Mouse (Mus musculus) heart, postnatal 0 days (tissue): Measurements from ENCODE around the gene Ogg1. TPM values are rescaled to one million over a fixed set of nuclear protein-coding genes. Genes with fewer than 3 reads are reported as not detected.

Experiments
- ATAC-seq: fragments of 200-750 bp; cut with Nextera tagmentation; 2 replicates; pipeline ENCODE4 v1.8.0; 2017; ENCODE audit warnings: low read depth, moderate number of reproducible peaks, moderate library complexity; ENCODE audit not compliant: insufficient read depth
- DNase-seq: peaks from one replicate; pipeline ENCODE4 v3.0.0-alpha.2; 2016; ENCODE audit warnings: low spot score
- H3K27ac ChIP-seq: fragments of 300-500 bp; sonication (generic); 2 replicates; pipeline ENCODE4 v1.5.1; 2014; ENCODE audit warnings: low read depth, mild to moderate bottlenecking
- H3K27me3 ChIP-seq: fragments of 300-500 bp; sonication (generic); 2 replicates; pipeline ENCODE4 v1.6.1; 2014; ENCODE audit warnings: low read length, mixed read lengths; ENCODE audit not compliant: control insufficient read depth, insufficient read depth
- H3K36me3 ChIP-seq: fragments of 300-500 bp; sonication (generic); replicated peaks from 2 replicates; pipeline ENCODE4 v1.6.1; 2014; ENCODE audit warnings: low read length, mixed read lengths; ENCODE audit not compliant: control insufficient read depth, insufficient read depth
- H3K4me1 ChIP-seq: fragments of 300-500 bp; sonication (generic); 2 replicates; pipeline ENCODE4 v1.6.1; 2014; ENCODE audit warnings: antibody characterized with exemption; ENCODE audit not compliant: control insufficient read depth, insufficient read depth
- H3K4me2 ChIP-seq: fragments of 300-500 bp; sonication (generic); 2 replicates; pipeline ENCODE4 v1.6.1; 2014; ENCODE audit warnings: low read depth, mild to moderate bottlenecking, low read length, moderate library complexity
- H3K4me3 ChIP-seq: fragments of 300-500 bp; sonication (generic); 2 replicates; pipeline ENCODE4 v1.5.1; 2014; ENCODE audit warnings: low read depth, low read length
- H3K9ac ChIP-seq: fragments of 300-500 bp; sonication (generic); replicated peaks from 2 replicates; pipeline ENCODE4 v1.6.1; 2014; ENCODE audit warnings: low read depth, low read length, mixed read lengths
- H3K9me3 ChIP-seq: fragments of 300-500 bp; sonication (generic); replicated peaks from 2 replicates; pipeline ENCODE4 v1.6.1; 2016; ENCODE audit warnings: low read length; ENCODE audit not compliant: control insufficient read depth
- CTCF ChIP-seq: IDR thresholded peaks from 2 replicates; pipeline ENCODE4 v1.5.1; 2016; ENCODE audit warnings: antibody characterized with exemption, control low read depth, low read depth
- EP300 ChIP-seq: IDR thresholded peaks from 2 replicates; pipeline ENCODE4 v1.6.1; 2016; ENCODE audit warnings: antibody characterized with exemption, low read depth
- WGBS: fragments of 180-500 bp; shearing (Covaris S2); extraction: QIAGEN DNeasy Blood & Tissue Kit; methylation state at CpG from one replicate; pipeline ENCODE4 v1.1.7; 2014; 5-methylcytosine and 5-hydroxymethylcytosine counted together
- polyA plus RNA-seq: library from polyadenylated mRNA; unstranded; fragments of >200 nt; fragmentation: Nextera tagmentation; extraction: Ambion mirVana; gene quantifications from 2 replicates; pipeline ENCODE4 v1.2.1, GENCODE M21; 2015
- total RNA-seq: library from RNA; depleted of rRNA; stranded (reverse); fragments of >200 nt; gene quantifications from 2 replicates; pipeline ENCODE4 v1.2.3, GENCODE M21; 2014; ENCODE audit warnings: low replicate concordance

Gene Ogg1
- total and polyA plus RNA-seq, 2 experiments from 2014 or later: 6.4 to 12.6 TPM

DNA sequence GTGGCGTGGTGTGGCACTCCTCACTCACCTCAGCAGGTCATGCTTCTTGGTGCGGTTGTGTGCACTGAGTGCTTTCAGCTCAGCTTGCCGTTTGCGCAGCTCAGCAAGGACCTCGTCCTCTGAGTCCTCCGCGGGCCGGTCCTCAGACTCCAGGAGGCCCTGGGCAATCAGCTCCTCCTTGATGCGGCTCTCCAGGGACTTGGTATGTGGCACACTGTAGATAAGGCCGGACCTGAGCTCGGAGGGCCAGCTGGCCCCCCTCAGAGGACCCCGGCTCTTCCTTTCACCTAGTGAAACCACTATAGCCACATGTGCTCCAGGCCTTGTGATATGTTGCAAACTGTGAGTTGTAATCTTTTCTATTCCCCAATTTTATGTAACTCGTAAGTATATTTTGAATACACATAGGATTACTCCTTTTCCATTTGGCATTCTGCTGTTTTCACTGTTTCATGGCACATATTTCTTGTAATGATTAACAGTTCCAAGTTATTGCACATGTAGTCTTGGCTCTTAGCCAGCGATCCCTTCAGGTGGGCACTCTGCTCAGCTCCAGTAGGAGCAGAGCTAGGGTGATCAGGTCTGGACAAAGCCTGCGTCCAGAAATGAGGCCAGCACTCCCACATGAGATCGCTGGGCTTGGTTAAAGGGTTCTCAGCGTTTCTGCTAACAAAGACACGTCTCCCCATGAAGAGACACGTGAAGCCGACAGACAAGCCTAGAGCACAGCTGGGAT is 43.6 kb downstream of the Ogg1 start:
- H3K4me2 ChIP-seq: no peak overlapping the region
- H3K4me3 ChIP-seq: no peak overlapping the region
- peaks cover 90% of the 10 kb centered on the region for H3K36me3 ChIP-seq
- no peak for ATAC-seq
- no peak overlapping the region for H3K9ac ChIP-seq
- H3K9me3 ChIP-seq: no peaks in the 10 kb centered on the region
- H3K27ac ChIP-seq: no peak overlapping the region
- H3K4me1 ChIP-seq: no peaks in the 10 kb centered on the region
- H3K27me3 ChIP-seq: no peaks in the 10 kb centered on the region
- WGBS: 88% methylated on average over 20 of the region's 20 CpGs
- no peak for DNase-seq
- TF ChIP-seq EP300 (no peak), CTCF (no peak)

DNA sequence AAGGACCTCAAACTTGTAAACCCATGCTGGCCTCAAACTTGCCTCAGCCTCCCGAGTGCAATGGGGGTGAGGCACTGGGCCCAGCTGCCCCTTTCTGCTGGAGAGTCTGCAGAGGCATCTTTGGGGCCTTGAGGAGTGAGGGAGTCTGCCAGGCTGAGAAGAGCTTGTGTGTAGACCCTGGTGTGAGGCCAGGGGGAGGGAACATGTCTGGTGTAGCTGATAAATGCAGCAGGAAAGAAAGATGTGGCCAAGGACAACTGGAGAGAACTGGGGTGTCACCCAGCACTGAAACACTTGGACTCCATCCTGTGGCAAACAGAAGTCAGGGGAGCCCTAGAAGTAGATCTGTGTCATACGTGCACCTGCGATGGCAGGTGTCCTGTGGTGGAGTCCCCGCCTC is 46.7 kb downstream of the Ogg1 start:
- Histone ChIP-seq H3K9ac (no peak overlapping the region), H3K4me3 (no peak overlapping the region), H3K4me2 (no peak overlapping the region), H3K36me3 (peaks cover 73% of the 10 kb centered on the region), H3K27ac (no peak overlapping the region), H3K4me1 (peaks cover under 1% of the 10 kb centered on the region; the same call in 1 of the 2 replicates), H3K27me3 (no peaks in the 10 kb centered on the region), H3K9me3 (no peaks in the 10 kb centered on the region)
- DNase-seq: no peak
- no peak for TF ChIP-seq CTCF
- no peak for TF ChIP-seq EP300
- ATAC-seq: no peak
- WGBS: 82% methylated on average over 4 of the region's 4 CpGs

DNA sequence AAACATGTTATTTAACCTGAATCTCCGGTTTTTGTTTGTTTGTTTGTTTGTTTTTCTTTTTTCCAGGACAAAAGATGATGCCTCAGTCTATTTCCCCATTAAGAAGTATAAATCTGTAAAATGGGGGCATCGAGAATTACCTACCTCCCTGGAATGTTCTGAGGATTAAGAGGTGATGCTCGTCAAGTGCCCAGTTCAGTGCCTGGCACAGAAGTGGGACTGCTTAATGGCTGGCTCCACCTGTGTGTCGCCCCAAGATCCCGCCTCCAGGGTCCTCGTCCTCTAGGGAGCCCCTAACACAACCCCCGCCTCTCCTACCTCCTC is 50.4 kb downstream of the Ogg1 start:
- H3K4me1 ChIP-seq: peaks cover 14% of the 10 kb centered on the region
- H3K9me3 ChIP-seq: no peaks in the 10 kb centered on the region
- no peak for DNase-seq
- no peak for ATAC-seq
- no peaks in the 10 kb centered on the region for H3K27me3 ChIP-seq
- peak overlapping the region; percentile 94 for H3K4me3 ChIP-seq
- TF ChIP-seq CTCF: no peak
- TF ChIP-seq EP300: no peak
- 6% methylated on average over 7 of the region's 7 CpGs for WGBS
- H3K9ac ChIP-seq: peak overlapping the region; percentile 91
- H3K27ac ChIP-seq: peak overlapping the region; percentile 97
- peaks cover 56% of the 10 kb centered on the region for H3K36me3 ChIP-seq
- peak overlapping the region; percentile 94 for H3K4me2 ChIP-seq

DNA sequence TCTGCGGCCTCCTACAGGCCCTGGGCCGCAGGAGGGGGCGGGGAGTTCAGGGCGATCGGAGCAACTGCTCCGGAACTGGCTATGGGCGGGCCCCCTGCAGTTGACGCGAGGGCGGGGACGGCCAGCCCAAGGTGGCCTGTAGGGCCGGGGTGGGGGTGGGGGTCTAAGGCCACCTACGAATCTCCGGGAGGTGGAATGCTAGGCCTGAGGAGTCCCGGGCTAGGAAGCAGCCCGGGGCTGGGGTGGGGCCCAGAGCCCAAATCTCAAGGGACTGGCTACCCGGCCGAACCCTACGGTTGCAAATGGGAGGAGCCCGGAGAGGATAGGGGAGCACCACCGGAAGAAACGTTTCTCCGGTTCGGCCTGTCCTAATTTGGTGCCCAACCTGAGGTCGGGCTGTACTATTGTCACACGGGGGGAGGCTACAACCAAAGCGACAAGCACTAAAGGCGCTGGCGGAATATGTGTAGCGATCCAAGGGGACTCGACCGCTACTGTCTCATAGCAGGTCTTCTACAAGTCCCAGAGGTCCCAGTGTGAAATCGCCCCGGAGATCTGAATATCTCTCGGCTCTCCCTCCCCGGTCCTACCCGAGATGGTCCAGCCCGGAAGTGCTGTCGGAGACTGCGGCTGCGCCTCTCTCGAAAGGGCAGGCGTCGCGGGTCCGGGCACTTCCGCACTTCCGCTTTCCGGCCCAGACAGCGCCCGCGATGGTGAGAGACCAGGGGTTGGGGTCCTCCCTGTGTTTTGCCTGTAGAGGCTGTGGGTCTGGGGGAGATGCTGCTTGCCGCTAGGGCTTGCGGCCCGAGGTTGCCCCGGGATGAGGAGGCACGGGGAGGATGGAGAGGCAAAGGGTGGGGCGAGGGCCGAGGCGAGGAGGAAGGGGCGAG is 51.0 kb downstream of the Ogg1 start, which contains the start of the genes Tada3 and Arpc4:
Tada3 (minus strand) TSS at position 388 of the 890 bp plus-strand sequence.
Arpc4 (plus strand) TSS at position 620 of the 890 bp plus-strand sequence.
- peak; percentile 95 for ATAC-seq
- WGBS: under 1% methylated on average over 61 of the region's 61 CpGs
- H3K9ac ChIP-seq: peak within 1 kb of the TSS; percentile 91
- no peaks in the 10 kb centered on the region for H3K9me3 ChIP-seq
- peak; percentile 98 for DNase-seq
- H3K27me3 ChIP-seq: no peaks in the 10 kb centered on the region
- peaks cover 14% of the 10 kb centered on the region for H3K4me1 ChIP-seq
- H3K27ac ChIP-seq: peak within 1 kb of the TSS; percentile 97
- H3K4me2 ChIP-seq: peak within 1 kb of the TSS; percentile 94
- peaks cover 56% of the 10 kb centered on the region for H3K36me3 ChIP-seq
- TF ChIP-seq EP300: no peak; the same call in 1 of the 2 replicates
- no peak for TF ChIP-seq CTCF
- peak within 1 kb of the TSS; percentile 94 for H3K4me3 ChIP-seq

DNA sequence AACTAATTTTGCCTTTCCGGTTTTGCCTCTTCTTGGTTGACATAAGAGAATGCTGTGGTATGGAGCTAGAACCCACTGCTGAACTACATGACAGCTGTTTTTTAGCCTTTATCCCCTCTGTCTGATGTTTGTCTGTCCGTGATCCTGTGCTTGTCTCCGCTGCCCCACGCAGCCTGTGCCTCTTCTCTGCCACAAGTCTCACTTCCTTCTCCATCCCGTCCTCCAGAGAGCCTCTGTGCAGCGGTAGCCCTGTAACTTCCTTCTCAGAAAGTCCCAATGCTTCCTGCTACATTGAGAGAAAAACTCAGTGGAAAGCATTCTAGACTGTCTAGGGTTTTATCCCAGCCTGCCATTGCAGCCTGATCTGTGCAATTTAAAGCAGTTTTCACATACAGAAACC is 52.5 kb downstream of the Ogg1 start:
- 62% methylated on average over 6 of the region's 6 CpGs for WGBS
- Histone ChIP-seq H3K4me1 (peaks cover 14% of the 10 kb centered on the region), H3K4me2 (peak overlapping the region; percentile 94), H3K27ac (no peak overlapping the region), H3K27me3 (no peaks in the 10 kb centered on the region), H3K36me3 (peaks cover 55% of the 10 kb centered on the region), H3K9me3 (no peaks in the 10 kb centered on the region), H3K9ac (peak overlapping the region; percentile 91), H3K4me3 (peak overlapping the region; percentile 94)
- DNase-seq (no peak), ATAC-seq (no peak)
- TF ChIP-seq CTCF (no peak), EP300 (no peak)
